Mouse (Mus musculus) liver, adult (tissue): ENCODE results near the gene Tmem151a.

Experiments
- GATA4 ChIP-seq: IDR thresholded peaks from 2 replicates; pipeline ENCODE4 v1.6.1; 2014; ENCODE audit warnings: mild to moderate bottlenecking, low read length; ENCODE audit not compliant: insufficient replicate concordance

Gene Tmem151a

DNA sequence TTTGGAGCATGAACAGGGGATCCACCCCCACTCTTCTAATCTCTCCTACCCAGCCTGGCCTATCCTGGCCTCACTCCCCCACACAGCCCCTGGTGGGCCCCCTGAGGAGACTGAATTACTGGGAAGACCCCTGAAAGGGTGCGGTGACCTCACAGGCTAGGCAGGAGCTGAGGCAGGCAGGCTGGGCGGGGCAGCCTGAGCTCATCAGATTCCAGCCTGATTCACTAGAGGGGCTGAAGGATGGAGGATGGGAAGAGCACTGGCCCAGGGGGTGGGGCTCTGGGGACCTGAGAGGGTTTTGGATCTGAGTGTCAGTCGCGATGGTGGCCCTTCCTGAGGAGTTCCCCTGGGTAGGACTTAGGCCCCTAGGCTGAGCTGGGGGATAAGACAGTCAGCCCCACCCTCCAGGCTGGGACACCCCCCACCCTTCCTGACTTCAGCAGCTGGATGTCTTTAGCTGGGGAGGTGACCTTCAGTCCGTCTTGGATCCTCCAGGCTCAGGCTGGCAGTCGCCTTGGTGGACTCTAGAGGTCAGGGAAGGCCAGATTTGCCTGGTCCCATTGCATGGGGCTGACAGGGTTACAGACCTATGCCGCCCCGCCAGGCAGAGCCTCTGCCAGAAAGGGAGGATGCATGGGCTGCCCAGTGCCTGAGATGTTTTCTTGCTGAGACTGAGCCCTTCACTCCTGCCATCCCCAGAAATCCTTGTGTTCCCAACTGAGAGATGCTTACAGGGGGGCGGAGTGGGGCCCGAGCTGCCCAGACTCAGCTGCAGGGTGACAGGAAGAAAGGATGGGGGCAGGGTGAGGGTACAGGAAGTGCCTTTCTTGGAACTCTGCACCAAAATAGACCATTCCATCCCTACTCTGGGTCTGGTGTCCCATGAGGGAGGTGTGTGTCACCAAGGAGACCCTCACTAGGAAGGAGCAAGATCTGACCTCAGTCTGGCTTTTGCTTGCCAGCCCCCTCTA, 26.2 kb downstream of the Tmem151a start:
- TF ChIP-seq GATA4: no peak

DNA sequence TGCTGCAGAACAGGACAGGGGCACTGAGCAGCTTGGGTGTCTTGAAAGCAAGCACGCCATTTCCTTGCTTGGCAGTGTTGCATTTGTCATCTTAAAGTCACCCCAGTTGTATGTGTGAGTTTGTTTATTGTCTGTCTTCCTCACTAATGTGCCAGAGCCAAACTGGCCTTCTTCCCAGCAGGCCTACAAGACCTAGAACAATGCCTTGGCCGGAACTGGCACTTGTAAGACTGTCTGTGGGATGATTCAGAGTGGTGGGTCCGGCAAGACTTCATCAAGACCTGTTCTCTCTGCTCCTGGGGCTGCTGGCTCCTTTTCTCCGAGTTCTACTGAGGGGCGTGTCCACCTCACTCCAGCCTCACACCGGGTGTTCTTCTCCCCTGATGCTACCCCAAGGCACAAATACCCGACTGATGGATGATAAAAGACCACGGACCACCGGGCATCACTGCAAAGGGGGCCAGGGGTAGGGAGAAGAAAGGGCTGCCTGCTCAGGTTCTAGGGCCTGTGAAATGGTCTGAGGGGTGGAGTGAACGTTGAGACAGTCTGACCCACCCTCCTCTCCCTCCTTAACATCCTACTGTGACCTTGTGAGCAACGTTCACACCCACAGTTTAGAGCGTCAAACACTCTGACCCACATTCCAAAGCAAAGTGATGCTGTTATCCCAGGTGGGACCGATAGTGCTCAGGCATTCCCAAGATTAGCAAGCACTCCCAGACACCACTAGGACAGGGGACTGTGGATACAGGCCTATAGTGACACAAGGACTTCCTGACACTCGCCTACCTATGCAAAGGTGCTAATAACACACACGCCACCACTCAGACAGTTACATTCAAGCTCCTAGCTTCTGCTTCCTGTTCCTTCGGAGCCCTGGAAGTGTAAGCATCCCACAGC, 27.2 kb downstream of the Tmem151a start:
- TF ChIP-seq GATA4: no peak

DNA sequence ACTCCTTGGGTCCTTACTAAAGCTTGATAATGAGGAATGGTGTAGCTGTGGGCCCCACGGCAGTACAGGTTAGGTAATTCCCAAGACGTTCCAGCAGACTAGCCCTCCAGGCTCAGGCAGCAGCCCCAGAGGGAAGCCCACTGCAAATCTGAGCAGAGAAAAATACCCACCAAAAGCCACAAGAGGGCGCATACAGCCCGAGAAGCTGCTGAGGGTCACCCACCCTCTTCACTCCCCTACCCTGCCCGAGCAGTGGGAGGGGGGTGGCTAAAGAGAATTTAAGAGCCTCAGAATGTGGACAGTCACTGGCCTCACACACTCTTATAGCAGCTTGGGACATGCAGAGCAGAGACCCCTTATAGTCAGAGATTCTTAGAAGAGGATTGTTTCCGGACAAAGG, 29.1 kb downstream of the Tmem151a start:
- no peak for TF ChIP-seq GATA4

DNA sequence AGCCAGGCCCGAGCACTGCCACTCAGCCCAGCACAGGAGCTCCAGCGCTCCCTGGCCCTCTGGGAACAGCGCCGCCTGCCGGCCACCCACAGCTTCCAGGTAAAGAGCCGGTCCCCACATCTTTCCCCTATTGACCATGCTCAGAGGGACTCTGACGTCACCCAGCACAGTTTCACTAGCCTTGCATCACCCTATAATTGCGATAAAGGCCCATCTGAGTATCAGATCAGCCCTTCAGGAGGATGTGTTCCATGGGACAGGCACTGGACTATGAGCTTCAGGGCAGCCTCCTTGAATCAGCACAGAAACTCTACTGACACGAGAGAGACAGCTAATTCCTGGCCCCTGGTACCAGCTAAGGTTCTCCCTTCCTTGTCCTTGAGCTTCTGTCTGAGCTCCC, 31.4 kb downstream of the Tmem151a start:
- no peak for TF ChIP-seq GATA4

DNA sequence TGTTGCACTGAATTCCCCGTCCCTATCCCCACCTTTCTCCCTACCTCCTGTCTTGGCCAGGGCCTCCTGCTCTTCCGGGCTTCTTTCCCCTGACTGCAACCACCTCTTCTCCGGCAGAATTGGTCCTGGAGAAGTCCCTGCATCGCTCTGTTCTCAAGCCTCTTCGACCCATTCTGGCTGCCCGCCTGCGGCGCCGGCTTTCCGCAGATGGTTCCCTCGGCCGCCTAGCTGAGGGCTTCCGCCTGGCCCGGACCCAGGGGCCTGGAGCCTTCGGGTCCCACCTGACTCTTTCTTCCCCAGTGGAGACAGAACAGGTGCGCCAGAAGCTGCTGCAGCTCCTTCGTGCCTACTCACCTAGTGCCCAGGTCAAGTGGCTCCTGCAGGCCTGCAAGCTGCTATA, 32.5 kb downstream of the Tmem151a start:
- no peak for TF ChIP-seq GATA4

DNA sequence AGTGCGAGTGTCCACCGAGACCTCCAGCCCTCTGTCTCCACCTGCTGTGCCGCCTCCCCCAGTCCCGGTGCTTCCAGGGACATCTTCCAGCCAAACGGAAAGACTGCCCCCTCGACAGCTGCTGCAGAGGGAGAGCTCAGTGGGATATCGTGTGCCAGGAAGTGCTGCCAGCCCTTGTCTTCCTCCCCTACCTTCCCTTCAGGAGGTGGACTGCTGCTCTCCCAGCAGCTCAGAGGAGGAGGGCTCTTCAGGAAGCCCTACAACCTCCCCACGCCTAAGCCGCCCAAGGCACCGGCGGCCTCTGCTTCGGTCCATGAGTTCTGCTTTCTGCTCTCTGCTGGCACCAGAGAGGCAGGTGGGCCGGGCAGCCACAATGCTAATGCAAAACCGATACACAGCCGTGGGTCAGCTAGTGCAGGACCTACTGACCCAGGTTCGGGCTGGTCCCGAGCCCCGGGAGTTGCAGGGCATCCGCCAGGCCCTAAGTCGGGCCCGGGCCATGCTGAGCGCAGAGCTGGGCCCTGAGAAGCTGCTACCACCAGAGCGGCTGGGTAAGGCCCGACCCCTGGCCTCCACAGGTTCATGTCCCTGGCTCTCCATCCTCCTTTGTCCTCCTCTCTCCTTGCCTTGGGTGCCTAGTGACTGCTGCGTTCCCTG, 33.0 kb downstream of the Tmem151a start:
- TF ChIP-seq GATA4: no peak

DNA sequence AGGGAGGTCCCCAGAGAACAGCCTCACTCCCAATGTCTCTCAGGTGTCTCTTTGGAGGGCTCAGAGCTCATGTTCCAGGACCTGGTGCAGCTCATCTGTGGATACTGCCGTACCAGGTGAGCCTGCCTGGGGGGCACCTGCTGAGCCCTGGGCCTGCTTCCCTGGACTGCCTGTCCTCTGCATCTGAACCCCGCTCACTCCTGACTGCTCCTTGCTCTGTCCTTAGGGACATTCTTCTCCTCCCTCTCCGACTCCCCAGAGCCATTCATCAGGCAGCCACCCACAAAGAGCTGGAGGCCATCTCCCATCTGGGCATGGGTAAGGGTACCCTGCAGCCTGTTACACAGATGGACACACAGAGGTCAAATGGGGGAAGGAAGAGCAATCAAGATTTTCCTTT, 33.8 kb downstream of the Tmem151a start:
- no peak for TF ChIP-seq GATA4

DNA sequence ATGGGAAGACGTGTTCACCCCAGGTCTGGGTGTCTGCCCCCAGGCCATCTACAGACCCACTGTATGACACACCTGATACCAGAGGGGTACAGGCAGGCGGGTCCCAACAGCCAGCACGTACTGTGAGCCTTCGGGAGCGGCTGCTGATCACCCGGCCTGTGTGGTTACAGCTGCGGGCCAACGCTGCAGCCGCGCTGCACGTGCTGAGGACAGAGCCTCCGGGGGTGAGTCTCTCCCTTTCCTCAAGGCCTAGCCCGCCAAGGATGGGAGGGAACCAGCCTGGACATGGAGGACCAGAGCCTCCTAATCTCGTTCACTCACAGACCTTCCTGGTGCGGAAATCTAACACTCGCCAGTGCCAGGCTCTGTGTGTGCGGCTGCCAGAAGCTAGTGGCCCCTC, 34.3 kb downstream of the Tmem151a start:
- TF ChIP-seq GATA4: no peak

DNA sequence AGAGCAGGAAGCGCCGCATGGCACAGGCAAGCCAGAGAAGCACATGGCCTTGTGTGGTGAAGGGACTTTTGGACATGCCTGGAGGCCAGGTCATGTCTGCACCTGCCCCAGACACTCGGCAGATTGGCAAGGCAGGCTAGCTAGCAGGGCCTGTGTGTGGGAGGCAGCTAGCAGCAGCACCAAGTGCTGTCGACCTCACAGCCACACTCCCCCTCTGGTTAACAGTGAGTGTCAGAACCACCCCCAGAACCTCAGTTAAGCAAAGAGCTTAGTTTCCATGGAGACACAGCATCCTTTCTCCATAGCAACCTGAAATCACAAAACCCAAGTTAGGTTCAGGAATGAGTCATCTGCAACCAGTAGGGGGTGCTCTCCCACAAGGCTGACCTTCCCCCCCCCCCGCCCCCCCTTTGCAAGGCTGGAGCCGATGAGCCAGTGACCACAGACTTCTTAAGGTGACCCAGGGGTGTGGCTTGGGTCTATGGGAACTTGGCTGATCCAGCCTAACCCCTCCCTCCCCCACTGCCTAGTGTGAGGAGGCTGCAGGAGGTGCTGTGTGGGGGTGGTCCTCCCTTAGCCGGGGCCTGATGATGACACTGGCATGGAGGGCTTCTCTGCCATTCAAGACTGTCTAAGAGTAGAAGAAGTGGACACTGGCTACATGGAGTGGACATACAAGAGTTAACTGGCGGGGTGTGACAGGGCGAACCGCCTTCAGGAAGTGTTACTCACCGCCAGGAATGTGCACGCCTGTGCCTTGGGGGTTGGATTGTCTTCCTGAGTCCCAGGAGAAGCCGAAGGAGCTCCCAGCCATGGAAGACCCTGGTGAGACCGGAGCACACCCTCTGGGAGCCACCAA, 35.1 kb downstream of the Tmem151a start, which contains the start of gene Rin1:
Gene Rin1 (plus strand): TSS at position 435 of the 859 bp plus-strand sequence.
- no peak for TF ChIP-seq GATA4

DNA sequence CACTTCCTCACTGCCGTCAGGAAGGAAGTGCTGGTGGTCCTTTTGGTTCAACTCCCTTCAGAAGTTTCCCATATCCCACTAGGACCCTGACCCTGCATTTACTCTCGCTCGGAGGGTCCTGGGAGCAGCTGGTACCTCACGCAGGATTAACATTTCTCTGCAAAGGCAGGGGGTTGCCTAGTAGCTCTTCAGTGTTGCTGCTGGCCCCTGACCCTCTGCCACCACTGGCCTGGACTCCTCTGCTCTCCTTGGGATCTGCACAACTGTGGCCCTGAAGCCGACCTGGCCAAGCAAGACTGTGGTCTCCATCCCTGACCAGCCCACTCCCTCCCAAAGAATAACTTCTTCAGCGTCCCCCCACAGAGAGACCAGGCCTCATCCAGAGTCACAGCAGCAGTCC, 36.0 kb downstream of the Tmem151a start:
- TF ChIP-seq GATA4: no peak

DNA sequence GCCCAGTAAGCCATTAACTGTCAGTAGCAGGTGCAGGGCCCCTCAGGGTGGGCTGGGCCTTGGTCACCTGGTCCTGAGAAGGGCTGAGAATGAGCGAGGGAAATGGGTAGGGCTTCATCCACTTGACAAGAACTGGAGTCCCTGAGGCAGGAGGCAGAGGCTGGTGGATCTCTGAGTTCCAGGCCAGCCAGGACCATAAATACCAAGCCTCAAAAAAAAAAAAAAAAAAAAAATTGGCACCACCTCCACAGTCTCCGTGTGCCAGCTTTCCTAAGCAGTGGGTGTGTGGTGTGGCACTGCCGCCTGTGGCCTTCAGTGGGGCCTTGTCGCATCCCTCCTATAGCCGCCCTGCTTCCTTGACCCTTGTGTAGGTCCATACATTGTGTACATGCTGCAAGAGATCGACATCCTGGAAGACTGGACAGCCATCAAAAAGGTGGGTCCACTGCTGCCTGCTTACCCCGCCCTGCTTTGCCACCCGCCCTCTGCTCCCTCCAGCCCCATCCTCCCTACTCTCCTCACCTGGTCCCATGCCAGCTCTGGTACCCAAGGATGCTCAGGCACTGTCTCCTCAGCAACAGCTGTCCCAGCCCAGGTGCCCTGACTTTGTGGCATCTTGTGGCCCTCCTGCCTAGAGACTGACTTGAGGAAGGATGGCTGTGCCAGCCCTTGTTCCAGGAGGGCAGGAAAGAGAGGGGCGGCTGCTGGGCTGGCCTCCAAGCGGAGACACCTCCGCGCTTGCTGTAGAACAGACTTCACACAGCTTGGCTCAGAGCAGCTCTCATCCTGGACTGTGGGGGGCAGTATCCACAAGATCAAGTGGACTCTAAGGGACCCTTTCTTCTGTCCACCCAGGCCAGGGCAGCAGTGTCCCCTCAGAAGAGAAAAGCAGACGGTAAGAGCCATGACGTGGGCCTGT, 36.9 kb downstream of the Tmem151a start:
- no peak for TF ChIP-seq GATA4

DNA sequence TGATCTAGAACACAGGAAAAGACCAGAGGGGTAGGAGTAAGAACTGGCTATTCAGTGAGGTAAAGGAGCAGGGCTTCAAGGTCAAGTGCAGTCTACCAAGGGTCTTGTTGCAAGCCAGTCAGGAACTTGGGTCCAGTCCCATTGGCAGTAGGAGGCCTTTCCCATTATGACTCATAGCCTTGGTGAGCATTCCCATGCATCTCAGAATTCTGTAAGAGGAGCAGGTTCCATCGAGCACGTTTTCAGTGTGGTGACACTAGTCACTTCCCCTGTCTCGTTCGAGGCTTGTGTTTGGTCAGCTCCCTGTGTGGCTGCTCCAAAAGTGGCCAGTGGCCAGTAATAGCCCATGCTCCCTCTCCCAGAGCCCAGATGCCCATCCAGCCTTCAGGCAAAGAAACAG, 39.8 kb downstream of the Tmem151a start:
- no peak for TF ChIP-seq GATA4

DNA sequence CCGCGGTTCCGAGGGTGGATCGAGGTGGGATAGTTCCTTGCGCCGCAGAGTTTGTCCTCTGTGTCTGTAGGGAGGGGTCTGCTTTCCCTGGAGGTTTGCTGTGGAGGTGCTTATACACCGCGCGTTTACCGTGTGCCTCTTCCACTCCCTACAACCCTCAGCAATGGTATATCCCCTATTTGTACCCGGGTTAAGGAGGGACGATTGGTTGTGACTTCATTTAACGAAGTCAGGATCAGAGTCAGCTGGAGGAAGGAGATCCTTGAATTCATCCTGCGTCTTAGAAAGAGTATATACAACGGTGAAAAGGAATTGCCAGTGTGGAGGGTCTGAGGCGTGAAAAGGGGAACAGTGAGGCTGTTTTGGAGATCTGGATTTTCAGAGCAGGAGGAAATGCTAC, 43.7 kb downstream of the Tmem151a start:
- TF ChIP-seq GATA4: no peak
